Mouse (Mus musculus): ENCODE measurements around the gene Tctex1d1. TPM values are rescaled to one million over a fixed set of nuclear protein-coding genes. Genes with fewer than 3 reads are reported as not detected.
A peak's percentile ranks its signal among the peaks of the same experiment; 100 is the strongest.

Tctex1d1 gene
- polyA plus RNA-seq, 1 experiment from 2014 or later, result not detected

- H3K9me3 ChIP-seq (ENCODE audit: control insufficient read depth, low read length), result peaks cover 5% of the 10 kb centered on the region; the same call in 1 of the 2 replicates
- H3K4me1 ChIP-seq (ENCODE audit: control insufficient read depth in 2 of 2, insufficient read depth in 2 of 2, low read length in 2 of 2), result peaks cover 2 to 11% of the 10 kb centered on the region in 2 experiments; a peak in 1 of 4 replicates
- H3K4me2 ChIP-seq (ENCODE audit: low read length), result no peak overlapping the region
- no peak overlapping the region for H3K4me3 ChIP-seq (ENCODE audit: control insufficient read depth in 1 of 2, insufficient read depth in 1 of 2, low read depth in 1 of 2, low read length in 2 of 2)
- no peak overlapping the region for H3K9ac ChIP-seq (ENCODE audit: low read length)
- ATAC-seq (ENCODE audit: insufficient number of reproducible peaks, insufficient read depth, low FRiP score, low read depth), result no peak
- H3K27me3 ChIP-seq (ENCODE audit: control insufficient read depth, insufficient read depth, low read length), result peaks cover 13% of the 10 kb centered on the region; the same call in 1 of the 2 replicates
- H3K36me3 ChIP-seq (ENCODE audit: control insufficient read depth, insufficient read depth, low read length), result no peaks in the 10 kb centered on the region
- H3K27ac ChIP-seq (replicated peaks in 1 of 2; ENCODE audit: control insufficient read depth in 1 of 2, insufficient read depth in 1 of 2, low read depth in 2 of 2, low read length in 2 of 2), result no peak overlapping the region
- 61% methylated on average over 12 of the region's 12 CpGs for WGBS
These were observed 1.8 kb upstream of the Tctex1d1 start for GRCm38 (mm10) chr4:102976290-102977275.

GRCm38 (mm10) chr4:102977778-102978321 lies 556 bp upstream of the Tctex1d1 start:
- Histone ChIP-seq H3K4me2 (ENCODE audit: low read length) (peak overlapping the region; percentile 84), H3K4me1 (ENCODE audit: control insufficient read depth in 2 of 2, insufficient read depth in 2 of 2, low read length in 2 of 2) (peaks cover 2 to 11% of the 10 kb centered on the region in 2 experiments; a peak in 1 of 4 replicates), H3K9me3 (ENCODE audit: control insufficient read depth, low read length) (peaks cover 5% of the 10 kb centered on the region; the same call in 1 of the 2 replicates), H3K27me3 (ENCODE audit: control insufficient read depth, insufficient read depth, low read length) (peaks cover 13% of the 10 kb centered on the region; the same call in 1 of the 2 replicates), H3K27ac (replicated peaks in 1 of 2; ENCODE audit: control insufficient read depth in 1 of 2, insufficient read depth in 1 of 2, low read depth in 2 of 2, low read length in 2 of 2) (no peak overlapping the region), H3K36me3 (ENCODE audit: control insufficient read depth, insufficient read depth, low read length) (no peaks in the 10 kb centered on the region), H3K9ac (ENCODE audit: low read length) (no peak overlapping the region), H3K4me3 (ENCODE audit: control insufficient read depth in 1 of 2, insufficient read depth in 1 of 2, low read depth in 1 of 2, low read length in 2 of 2) (0 out of 4 replicates have a peak overlapping the region, but pooled peaks of 1 of the 2 experiments have one; percentile 9)
- no peak for ATAC-seq (ENCODE audit: insufficient number of reproducible peaks, insufficient read depth, low FRiP score, low read depth)
- 12% methylated on average over 16 of the region's 16 CpGs for WGBS

- peaks cover 13% of the 10 kb centered on the region; the same call in 1 of the 2 replicates for H3K27me3 ChIP-seq (ENCODE audit: control insufficient read depth, insufficient read depth, low read length)
- no peak for ATAC-seq (ENCODE audit: insufficient number of reproducible peaks, insufficient read depth, low FRiP score, low read depth)
- H3K4me1 ChIP-seq (ENCODE audit: control insufficient read depth in 2 of 2, insufficient read depth in 2 of 2, low read length in 2 of 2), result peaks cover 2 to 11% of the 10 kb centered on the region in 2 experiments; a peak in 1 of 4 replicates
- H3K4me3 ChIP-seq (ENCODE audit: control insufficient read depth in 1 of 2, insufficient read depth in 1 of 2, low read depth in 1 of 2, low read length in 2 of 2), result peak overlapping the region in 1 of 2 experiments; percentile 35; a peak in 3 of 4 replicates
- 37% methylated on average over 5 of the region's 5 CpGs for WGBS
- H3K36me3 ChIP-seq (ENCODE audit: control insufficient read depth, insufficient read depth, low read length), result no peaks in the 10 kb centered on the region
- no peak overlapping the region for H3K27ac ChIP-seq (replicated peaks in 1 of 2; ENCODE audit: control insufficient read depth in 1 of 2, insufficient read depth in 1 of 2, low read depth in 2 of 2, low read length in 2 of 2)
- no peak overlapping the region for H3K9ac ChIP-seq (ENCODE audit: low read length)
- peaks cover 5% of the 10 kb centered on the region; the same call in 1 of the 2 replicates for H3K9me3 ChIP-seq (ENCODE audit: control insufficient read depth, low read length)
- peak overlapping the region; percentile 84 for H3K4me2 ChIP-seq (ENCODE audit: low read length)
These were observed 979 bp downstream of the Tctex1d1 start for GRCm38 (mm10) chr4:102979385-102979784.

GRCm38 (mm10) chr4:102981709-102982108 lies 3.3 kb downstream of the Tctex1d1 start:
- no peak overlapping the region for H3K27ac ChIP-seq (replicated peaks in 1 of 2; ENCODE audit: control insufficient read depth in 1 of 2, insufficient read depth in 1 of 2, low read depth in 2 of 2, low read length in 2 of 2)
- peaks cover 7% of the 10 kb centered on the region; the same call in 1 of the 2 replicates for H3K27me3 ChIP-seq (ENCODE audit: control insufficient read depth, insufficient read depth, low read length)
- peaks cover 2 to 11% of the 10 kb centered on the region in 2 experiments; a peak in 1 of 4 replicates for H3K4me1 ChIP-seq (ENCODE audit: control insufficient read depth in 2 of 2, insufficient read depth in 2 of 2, low read length in 2 of 2)
- 76% methylated on average over 8 of the region's 8 CpGs for WGBS
- no peak overlapping the region for H3K9ac ChIP-seq (ENCODE audit: low read length)
- no peaks in the 10 kb centered on the region for H3K36me3 ChIP-seq (ENCODE audit: control insufficient read depth, insufficient read depth, low read length)
- no peak for ATAC-seq (ENCODE audit: insufficient number of reproducible peaks, insufficient read depth, low FRiP score, low read depth)
- no peak overlapping the region for H3K4me2 ChIP-seq (ENCODE audit: low read length)
- H3K9me3 ChIP-seq (ENCODE audit: control insufficient read depth, low read length), result peaks cover 5% of the 10 kb centered on the region; the same call in 1 of the 2 replicates
- H3K4me3 ChIP-seq (ENCODE audit: control insufficient read depth in 1 of 2, insufficient read depth in 1 of 2, low read depth in 1 of 2, low read length in 2 of 2), result no peak overlapping the region

- no peak overlapping the region for H3K4me3 ChIP-seq (ENCODE audit: control insufficient read depth in 1 of 2, insufficient read depth in 1 of 2, low read depth in 1 of 2, low read length in 2 of 2)
- H3K9ac ChIP-seq (ENCODE audit: low read length), result no peak overlapping the region
- WGBS, result 72% methylated on average over 7 of the region's 7 CpGs
- no peak for ATAC-seq (ENCODE audit: insufficient number of reproducible peaks, insufficient read depth, low FRiP score, low read depth)
- H3K4me2 ChIP-seq (ENCODE audit: low read length), result no peak overlapping the region
- H3K27ac ChIP-seq (replicated peaks in 1 of 2; ENCODE audit: control insufficient read depth in 1 of 2, insufficient read depth in 1 of 2, low read depth in 2 of 2, low read length in 2 of 2), result no peak overlapping the region
- H3K9me3 ChIP-seq (ENCODE audit: control insufficient read depth, low read length), result peaks cover 3% of the 10 kb centered on the region; the same call in 1 of the 2 replicates
- H3K36me3 ChIP-seq (ENCODE audit: control insufficient read depth, insufficient read depth, low read length), result no peaks in the 10 kb centered on the region
- no peaks in the 10 kb centered on the region for H3K27me3 ChIP-seq (ENCODE audit: control insufficient read depth, insufficient read depth, low read length)
- no peaks in the 10 kb centered on the region for H3K4me1 ChIP-seq (ENCODE audit: control insufficient read depth in 2 of 2, insufficient read depth in 2 of 2, low read length in 2 of 2)
These were observed 7.8 kb downstream of the Tctex1d1 start for GRCm38 (mm10) chr4:102986173-102986572.

- H3K9ac ChIP-seq (ENCODE audit: low read length), result no peak overlapping the region
- H3K27me3 ChIP-seq (ENCODE audit: control insufficient read depth, insufficient read depth, low read length), result no peaks in the 10 kb centered on the region
- no peaks in the 10 kb centered on the region for H3K36me3 ChIP-seq (ENCODE audit: control insufficient read depth, insufficient read depth, low read length)
- H3K4me3 ChIP-seq (ENCODE audit: control insufficient read depth in 1 of 2, insufficient read depth in 1 of 2, low read depth in 1 of 2, low read length in 2 of 2), result no peak overlapping the region
- no peak overlapping the region for H3K27ac ChIP-seq (replicated peaks in 1 of 2; ENCODE audit: control insufficient read depth in 1 of 2, insufficient read depth in 1 of 2, low read depth in 2 of 2, low read length in 2 of 2)
- H3K4me1 ChIP-seq (ENCODE audit: control insufficient read depth in 2 of 2, insufficient read depth in 2 of 2, low read length in 2 of 2), result no peaks in the 10 kb centered on the region
- 6% methylated on average over 2 of the region's 2 CpGs for WGBS
- H3K4me2 ChIP-seq (ENCODE audit: low read length), result no peak overlapping the region
- H3K9me3 ChIP-seq (ENCODE audit: control insufficient read depth, low read length), result no peaks in the 10 kb centered on the region
- ATAC-seq (ENCODE audit: insufficient number of reproducible peaks, insufficient read depth, low FRiP score, low read depth), result no peak
These were observed 8.5 kb downstream of the Tctex1d1 start for GRCm38 (mm10) chr4:102986917-102987316.

GRCm38 (mm10) chr4:102987325-102987724 lies 8.9 kb downstream of the Tctex1d1 start:
- H3K9me3 ChIP-seq (ENCODE audit: control insufficient read depth, low read length), result no peaks in the 10 kb centered on the region
- no peaks in the 10 kb centered on the region for H3K36me3 ChIP-seq (ENCODE audit: control insufficient read depth, insufficient read depth, low read length)
- no peak for ATAC-seq (ENCODE audit: insufficient number of reproducible peaks, insufficient read depth, low FRiP score, low read depth)
- no peak overlapping the region for H3K27ac ChIP-seq (replicated peaks in 1 of 2; ENCODE audit: control insufficient read depth in 1 of 2, insufficient read depth in 1 of 2, low read depth in 2 of 2, low read length in 2 of 2)
- H3K27me3 ChIP-seq (ENCODE audit: control insufficient read depth, insufficient read depth, low read length), result no peaks in the 10 kb centered on the region
- 35% methylated on average over 4 of the region's 4 CpGs for WGBS
- H3K4me1 ChIP-seq (ENCODE audit: control insufficient read depth in 2 of 2, insufficient read depth in 2 of 2, low read length in 2 of 2), result no peaks in the 10 kb centered on the region
- H3K4me3 ChIP-seq (ENCODE audit: control insufficient read depth in 1 of 2, insufficient read depth in 1 of 2, low read depth in 1 of 2, low read length in 2 of 2), result no peak overlapping the region
- H3K4me2 ChIP-seq (ENCODE audit: low read length), result no peak overlapping the region
- H3K9ac ChIP-seq (ENCODE audit: low read length), result no peak overlapping the region
